Mouse (Mus musculus) urinary bladder, adult 18-20 months (tissue): ENCODE measurements around the gene Vwa8.
"Not testable (repeated sequence)": the region's sequence is repeated elsewhere in the genome, so short reads cannot be mapped to it uniquely, and the experiment has no call there.

ENCODE experiments used
- DNase-seq, 2 experiments: peaks; one replicate each; pipeline ENCODE4 v3.0.0; 2022; ENCODE audit warnings: low spot score in 2 of 2, mixed read lengths in 2 of 2

Vwa8 gene

DNA sequence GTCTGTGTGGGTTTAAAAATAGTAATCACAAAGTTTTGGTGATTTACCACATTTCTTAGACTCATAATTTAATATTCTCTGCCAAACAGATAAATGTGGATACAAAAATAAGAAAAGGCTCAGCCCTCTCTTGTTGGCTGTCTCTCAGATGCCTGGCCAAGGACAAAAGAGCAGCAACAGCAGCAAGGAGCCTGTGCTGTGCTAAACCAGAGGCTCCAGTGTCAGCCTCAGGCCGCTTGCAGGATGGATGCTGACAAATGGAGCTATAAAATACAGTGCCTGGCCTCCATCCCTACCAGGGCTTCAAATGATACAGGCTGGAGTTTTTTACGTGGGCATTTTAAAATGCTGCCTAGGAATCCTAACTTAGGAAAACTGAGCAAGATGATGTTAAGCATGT, 134.3 kb downstream of the Vwa8 start:
- no peak for DNase-seq

DNA sequence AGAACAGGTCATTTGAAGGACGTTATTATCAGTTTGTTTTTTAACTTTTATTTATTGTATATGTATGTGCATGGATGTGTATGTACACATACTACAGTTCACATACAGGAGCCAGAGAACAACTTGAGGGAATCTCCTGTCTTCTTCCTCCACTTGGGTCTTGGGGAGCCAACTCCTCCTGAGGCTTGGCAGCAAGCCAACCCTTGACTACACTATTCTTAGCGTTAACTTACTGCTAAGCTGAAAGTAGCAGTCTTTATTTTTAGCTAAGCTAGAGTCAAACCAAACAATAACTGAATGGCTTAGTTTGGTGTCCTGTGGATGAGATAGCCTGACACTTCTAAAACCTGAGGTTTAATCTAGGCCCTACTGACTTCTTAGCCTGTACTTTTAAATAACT, 135.4 kb downstream of the Vwa8 start:
- DNase-seq: no peak

DNA sequence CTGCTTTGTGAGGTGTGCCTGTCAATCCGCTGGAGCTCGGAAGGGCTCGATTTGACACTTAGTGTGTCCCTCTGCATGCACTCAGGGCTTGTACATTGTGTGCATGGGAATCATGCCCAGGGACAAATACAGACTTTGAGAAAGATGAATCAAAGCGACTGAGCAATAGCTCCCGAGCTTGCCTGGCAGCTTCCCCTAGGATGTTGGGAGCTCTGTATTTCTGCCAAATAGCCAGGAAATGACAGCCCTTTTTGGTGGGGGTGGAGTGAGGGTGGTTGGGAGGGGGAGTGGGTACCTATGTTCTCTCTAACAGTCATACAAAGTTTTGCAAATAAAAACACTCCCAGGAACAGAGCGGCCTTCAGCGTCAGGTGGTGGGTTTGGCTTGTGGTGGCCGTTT, 138.7 kb downstream of the Vwa8 start:
- DNase-seq: no peak

DNA sequence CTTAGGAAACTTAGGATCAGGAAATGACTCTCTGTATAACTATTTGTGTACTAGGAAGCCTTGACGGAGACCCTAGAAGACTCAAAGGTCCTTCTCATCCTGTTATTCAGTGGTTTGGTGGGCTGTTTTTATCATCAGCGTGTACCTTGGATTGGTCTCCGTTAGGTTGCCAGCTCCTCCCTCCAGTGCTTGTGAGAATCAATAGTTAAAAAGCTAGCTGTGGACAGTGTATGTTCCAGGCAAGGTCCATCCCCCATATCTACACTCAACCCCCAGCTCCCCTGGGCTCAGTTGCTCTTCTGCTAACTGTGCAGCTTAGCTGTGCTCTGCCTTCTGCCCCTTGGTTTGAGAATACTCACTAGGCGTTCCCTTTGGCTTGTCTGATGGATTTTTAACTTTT, 143.6 kb downstream of the Vwa8 start:
- DNase-seq: no peak

DNA sequence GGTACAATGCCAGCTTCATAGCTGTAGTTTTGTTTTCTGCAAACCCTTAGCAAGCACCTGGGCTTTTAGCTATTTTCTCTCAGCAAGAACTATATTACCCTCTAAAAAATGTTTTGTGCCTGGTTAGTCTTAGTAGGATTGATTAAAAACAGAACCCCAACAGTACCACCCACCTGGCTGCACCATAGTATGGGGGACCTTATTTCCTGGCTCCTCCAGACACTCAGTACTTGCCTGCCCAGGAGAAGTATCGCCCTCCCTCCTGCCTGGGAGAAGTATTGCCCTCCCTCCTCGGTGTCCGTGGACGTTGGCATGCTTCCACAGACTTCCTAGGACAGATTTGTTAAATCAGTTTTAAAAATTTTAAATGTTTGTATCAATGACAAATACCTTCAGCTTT, 144.7 kb downstream of the Vwa8 start:
- DNase-seq: no peak

DNA sequence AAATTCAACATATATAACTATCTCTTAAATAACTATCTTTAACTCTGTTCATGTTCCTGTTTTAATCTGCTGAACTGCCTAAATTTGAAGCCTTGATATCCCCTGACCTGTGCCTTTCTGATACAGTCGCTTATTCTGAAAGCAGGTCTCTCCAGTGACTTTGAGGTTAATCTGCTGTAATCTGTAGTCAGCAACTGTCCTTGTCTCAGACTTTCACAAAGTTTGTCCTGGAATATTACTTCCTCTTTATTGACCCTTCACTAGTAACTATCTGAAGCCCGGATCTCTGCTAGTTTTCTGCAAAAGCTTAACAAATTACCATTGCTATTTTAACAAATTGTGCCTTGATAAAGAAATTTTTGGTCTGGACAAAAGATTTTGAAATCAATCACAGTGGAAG, 147.5 kb downstream of the Vwa8 start:
- DNase-seq: no peak

DNA sequence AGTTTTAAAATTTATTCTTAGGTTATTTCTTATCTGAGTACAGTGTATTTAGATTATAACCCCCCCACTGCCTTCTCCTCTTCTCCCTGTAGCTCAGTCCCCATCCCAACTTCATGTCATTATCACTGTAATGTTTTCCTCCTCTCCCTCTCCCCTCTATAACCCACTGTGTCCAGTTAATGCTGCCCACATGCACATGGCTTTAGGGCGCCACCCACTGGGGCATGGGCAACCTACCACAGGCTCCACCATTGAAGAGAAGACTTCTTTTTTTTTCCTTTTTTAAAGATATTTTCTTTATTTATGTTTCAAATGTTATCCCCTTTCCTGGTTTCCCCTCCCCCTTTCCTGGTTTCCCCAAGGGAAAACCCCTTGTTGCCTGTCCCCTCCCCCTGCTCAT, 154.7 kb downstream of the Vwa8 start:
- no peak for DNase-seq

DNA sequence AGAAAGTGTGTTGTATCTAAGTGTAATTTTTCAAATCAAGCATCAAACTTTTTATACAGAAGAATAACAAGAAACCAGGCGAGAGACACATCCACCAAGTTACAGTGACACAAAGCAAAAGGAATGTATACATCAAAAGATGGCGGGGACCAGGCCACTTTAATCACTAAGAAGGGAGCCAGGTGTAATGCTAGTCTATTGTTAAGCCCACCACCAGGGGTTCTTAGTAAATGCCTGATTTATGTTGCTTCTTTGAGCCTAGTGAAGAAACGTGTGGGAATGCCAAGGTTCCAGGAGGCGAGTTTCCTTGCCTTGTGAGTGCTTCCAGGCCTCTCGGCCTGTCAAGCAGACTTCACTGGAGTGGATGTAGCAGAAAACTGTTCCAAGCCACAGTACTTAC, 168.9 kb downstream of the Vwa8 start:
- DNase-seq: not testable (repeated sequence)

DNA sequence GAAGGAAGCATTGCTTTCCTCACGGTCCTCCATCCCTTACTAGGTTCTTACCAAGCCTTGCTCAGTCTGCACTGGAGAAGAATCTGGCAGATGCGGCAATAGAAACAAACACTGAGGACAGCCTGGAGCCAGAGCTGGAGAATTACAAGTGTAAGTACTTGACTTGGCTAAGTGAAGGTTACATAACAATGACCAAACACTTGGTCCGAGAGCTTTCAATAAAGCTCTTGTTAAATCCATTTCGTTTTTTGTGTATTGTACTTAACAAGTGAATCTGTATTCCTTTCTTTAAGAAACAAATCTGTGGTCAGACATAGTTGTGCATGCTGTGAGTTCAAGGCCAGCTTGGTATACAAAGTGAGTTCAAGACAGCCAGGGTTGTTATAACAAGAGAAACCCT, 169.7 kb downstream of the Vwa8 start:
- DNase-seq: no peak

DNA sequence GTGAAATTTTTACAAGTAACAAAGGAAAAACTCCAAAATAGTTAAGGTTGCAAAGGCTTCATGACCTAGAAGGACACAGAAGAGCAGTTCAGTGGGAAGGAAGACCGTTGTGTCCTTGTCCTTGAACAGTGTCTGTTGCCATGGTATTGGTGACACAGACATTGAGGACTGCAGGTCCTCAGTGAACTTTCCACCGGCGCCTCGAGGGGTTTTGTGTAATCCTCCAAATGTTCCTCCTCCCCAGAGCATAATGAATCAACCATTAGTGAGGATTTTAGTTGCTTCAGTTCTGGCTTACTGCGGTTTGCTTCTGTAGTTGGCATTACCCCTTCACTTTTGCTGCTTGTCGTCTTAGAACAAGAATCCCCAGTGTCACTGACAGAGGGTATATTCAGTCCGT, 172.9 kb downstream of the Vwa8 start:
- DNase-seq: no peak

DNA sequence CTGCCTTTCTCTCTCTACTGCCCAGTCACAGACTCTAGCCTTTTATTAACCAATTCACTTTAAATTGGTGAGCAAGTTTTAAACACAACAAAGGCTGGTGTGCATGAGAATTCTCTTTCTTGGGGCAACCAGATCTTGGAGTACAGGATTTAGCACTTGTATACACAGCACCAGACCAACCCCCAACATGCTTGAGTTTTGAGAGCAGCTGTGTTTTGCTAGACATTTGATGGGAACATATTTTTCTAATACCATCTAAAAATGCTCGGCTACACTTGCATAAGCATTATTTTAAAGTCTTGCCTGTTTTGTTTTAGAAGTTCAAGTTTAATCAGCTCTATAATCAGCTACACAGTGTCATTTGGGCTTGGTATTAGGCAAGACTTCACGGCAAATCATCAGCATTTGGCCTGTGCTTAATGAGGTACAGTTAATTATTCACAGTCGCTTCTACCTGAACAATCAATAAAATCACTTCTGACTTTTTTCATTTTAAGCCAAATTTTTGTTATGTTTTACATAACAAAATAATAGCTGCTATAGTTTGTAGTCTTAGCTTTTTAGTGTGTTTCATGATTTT, 180.2 kb downstream of the Vwa8 start:
- DNase-seq: no peak

DNA sequence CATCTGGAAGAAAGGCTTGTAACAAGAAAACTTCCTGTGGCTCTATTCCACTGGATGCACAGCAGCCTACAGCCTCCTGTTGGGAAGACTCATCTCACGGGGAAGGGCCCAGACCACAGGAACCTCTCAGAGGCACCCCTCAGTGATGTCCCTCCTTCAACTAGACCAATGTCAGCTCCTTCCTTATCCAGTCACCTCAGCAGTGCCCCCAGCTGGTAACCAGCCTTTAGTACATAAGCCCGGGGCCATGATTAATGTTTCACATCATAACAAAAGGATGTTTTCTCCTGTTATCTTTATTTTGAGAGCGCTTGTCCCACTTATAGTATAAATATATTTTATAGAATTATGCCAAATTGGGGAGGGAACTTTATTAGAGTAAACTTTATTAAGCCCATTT, 181.9 kb downstream of the Vwa8 start:
- no peak for DNase-seq

DNA sequence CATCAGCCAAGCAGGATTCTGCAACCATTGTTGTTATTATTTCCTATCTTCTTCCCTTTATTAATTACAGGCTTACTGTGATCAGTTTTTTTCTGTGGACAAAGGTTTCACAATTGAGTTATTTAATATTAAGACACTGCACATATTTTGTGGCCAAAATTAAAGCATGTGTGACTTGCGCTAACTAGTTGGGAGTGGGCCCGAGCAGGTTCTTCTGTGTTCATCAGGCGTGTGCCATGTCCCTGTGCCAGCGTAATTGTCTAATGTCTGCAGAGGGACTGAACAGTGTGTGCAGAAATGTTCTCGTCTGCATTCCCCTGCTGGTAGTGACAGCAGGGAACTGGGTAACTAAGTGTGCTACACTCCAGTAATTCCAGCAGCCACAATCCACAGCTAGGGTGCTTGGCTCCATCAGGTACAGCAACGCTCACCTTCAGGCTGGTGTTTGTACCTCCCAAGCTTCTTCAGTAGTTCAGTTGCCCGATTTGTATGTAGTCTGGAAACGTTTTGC, 182.4 kb downstream of the Vwa8 start:
- no peak for DNase-seq

DNA sequence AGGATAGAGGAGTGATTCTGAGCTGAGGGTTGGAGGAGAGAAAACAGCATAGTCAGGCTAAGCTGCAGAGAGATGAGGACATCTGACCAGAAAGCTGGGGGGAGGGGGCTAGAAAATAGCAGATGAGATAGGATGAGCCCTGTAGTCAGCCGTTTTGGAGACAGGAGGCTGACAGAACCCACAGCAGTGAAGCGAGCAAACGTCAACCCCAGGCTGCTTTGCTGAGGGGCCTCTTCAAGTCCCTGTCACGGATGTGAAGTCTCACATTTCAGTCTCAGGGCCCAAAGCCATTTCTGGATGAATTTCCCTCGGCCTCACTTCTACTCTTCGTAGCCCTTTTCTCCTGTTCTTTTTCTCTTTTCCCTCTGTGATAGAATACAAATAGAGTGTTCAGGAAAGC, 184.5 kb downstream of the Vwa8 start:
- no peak for DNase-seq

DNA sequence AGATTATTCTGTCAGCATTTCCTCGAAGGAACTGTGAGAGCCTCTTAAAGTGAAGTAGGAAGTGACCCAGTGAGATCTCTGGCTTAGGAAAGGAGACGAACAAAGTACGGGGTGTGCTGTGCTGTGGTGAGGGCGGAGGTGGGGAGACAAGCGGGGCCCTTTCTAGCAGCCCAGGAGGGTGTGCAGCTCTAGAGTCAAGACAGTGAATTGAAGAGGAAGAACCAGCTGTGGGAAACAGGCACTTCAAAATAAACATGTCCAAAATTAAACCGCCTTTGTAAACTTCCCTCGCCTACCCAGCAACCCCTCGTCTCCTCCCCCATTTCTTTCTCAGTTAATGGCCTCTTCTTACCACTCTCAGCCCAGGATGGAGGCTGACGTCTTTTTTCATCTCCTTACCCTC, 185.7 kb downstream of the Vwa8 start:
- no peak for DNase-seq

DNA sequence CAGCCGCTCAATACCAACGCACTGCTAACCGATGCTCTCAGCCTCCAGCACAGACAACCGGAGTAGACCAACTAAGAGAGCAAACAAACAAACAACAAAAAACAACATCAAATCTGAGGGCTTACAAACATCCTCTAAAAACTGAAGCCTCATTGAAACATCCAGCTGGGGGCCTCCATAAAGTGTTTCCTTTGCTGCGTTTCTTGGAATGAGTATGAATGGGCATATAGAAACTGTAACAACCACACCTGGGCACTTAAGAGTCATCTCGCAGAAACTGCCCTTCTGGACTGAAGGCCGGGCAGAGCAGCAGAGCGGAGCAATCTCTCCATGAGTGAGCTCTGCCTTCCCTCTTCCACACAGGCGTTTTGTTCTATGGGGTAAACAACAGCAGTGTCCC, 186.7 kb downstream of the Vwa8 start:
- DNase-seq: no peak

DNA sequence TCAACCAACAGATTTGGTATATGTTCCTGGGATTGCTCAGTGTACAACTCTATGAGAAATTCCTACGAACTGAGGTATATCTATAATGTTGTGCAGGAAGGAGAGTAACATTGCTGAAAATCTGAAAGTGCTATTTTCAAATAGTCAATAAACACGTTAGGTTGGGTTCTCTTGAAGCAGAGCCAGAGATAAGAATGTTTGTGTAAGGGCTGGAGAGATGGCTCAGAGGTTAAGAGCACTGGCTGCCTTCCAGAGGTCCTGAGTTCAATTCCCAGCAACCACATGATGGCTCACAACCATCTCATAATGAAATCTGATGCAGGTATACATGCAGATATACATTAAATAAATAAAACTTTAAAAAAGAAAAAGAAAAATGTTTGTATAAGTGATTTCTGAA, 198.3 kb downstream of the Vwa8 start:
- DNase-seq: no peak

DNA sequence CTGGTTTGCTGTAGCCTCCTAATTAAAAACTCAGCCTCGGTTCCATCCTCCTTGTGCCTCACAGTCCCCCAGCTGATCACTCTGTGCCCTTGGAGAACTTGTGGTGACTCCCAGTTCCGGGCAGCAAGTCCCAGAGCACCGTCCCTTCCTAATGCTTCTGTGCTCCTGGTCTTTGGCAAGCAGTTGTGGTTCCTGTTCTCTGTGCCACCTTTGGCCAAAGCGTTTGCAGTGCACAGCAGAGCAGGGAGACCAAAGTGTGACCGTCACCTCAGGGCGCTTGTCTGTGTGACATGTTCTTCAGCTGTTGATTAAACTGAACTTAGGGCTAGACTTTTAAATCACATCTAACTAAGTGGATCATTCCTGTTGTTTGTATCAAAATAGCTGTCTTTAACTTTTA, 199.1 kb downstream of the Vwa8 start:
- no peak for DNase-seq

DNA sequence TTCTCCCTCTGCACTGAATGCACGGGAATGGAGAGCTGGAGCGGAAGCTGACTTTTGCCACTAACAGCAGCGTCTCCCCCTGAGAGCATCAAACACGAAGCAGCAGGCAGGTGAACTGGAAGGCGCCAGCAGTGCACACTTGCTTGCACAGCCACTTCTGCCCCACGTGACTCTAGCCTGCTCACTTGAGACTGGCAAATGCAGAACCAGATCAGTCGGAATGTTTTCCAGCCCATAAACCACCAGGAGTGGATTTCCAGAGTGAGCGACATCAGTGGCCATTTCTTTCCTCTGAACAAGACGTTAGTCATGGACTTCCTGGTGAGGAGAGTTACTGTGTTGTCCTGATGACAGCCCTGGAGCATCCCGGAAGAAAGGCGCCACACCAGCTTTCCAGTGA, 200.7 kb downstream of the Vwa8 start:
- no peak for DNase-seq

DNA sequence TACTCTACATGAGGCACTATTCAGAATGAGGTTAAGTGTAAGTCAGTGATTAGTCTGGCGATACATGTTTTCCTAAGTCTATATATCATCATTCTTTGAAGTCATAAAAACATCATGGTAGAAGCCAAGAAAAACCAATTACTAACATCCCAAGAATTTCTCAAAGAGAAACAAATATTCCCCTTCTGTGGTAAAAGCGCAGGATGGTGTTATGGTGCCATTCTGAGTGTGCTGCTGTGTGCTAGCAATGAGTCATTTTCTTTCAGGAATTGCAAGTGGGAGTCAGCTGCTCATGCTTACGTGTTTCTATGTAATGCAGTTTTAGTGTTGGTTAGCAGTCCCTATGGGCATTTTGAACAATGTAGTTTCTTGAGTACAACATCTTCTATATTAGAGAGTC, 216.8 kb downstream of the Vwa8 start:
- no peak for DNase-seq

DNA sequence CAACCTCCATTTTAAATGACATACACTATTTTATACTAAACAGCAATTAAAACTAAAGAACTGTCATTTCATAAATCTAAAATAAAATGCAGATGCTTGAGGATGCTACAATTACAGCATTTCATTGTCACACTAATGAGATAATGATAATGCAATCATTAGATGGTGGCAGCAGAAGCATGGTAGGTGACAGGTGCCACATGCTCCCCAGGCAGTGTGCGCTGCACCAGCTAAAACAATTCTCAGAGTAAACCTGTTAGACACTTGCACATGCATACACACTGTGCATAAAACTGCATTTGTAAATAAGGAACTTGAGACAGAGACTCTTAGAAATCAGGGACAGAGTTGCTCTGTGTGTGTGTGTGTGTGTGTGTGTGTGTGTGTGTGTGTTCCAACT, 220.7 kb downstream of the Vwa8 start:
- no peak for DNase-seq

DNA sequence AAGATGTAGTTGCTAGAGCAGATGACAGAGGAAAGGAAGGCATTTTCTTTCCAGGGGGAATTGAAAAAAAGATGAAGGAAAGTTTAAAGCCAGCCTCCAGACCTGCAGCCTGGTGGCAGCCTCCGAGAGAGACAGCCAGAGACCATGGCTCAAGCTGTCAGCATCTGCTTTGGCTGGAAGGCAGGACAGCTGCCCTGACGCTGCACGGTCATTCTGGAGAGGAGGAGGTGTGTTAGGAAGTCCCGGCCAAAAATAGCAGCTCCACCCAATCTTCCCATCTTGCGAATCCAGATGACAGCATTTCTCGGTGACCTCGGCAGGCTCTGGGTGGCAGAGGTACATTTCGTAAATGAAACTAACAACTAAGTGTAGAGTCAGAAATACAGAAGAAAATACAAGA, 225.9 kb downstream of the Vwa8 start:
- DNase-seq: no peak

DNA sequence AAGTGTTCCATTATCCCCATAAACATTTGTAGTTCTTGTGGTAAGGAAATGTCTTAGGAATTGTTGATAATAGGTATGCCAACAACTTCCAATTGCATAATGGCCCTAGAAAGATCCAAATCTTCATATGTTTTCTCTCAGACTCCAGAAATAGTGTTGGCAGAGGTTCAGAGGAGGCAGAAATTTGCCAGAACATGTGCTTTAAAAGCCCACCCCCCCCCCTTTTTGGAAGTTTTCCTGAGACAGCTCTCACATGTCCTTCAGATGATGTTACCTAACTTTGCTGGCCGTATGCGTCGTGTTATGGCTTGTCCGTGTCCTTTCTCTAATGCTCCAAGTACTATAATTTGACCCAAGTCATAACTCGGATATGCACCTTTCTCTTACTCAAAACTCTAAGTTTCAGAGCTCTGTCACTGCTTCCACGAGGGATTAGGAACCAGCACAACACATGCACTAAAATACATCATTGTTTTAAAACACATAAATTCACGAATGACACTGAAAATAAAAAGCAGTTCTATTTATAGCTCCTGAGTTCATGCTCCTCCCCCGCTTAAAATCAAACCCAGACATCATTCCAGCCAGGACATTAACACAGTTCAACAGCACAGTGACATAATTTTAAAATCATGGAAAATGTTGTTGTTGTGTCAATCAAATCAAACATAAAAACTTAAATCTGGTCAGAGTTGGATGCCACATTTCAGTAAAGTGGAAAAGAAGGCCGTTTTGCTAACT, 227.9 kb downstream of the Vwa8 start:
- no peak for DNase-seq

DNA sequence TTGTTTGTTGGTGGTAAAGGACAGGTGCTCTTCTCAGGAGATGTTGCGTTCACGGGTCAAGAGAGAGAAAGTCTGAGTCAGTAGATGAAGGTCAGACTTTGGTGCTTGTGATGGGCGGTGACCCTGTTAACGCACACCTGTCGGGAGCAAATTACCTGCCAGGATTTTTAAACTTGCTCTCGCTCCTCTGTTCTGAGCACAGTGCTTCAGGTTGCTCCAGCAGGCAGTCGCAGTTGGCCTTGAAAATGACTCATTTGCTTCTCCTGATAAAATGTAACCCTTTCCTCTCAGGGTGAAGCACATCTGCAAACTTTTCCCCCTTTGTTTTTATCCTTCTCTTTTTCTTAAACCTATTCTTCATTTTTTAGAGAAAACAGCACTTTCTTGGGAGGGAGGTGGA, 234.7 kb downstream of the Vwa8 start:
- DNase-seq: no peak
